Mouse (Mus musculus): ENCODE results near the gene Fam49a.
"Not testable (repeated sequence)": the region's sequence is repeated elsewhere in the genome, so short reads cannot be mapped to it uniquely, and the experiment has no call there.

Gene Fam49a

DNA sequence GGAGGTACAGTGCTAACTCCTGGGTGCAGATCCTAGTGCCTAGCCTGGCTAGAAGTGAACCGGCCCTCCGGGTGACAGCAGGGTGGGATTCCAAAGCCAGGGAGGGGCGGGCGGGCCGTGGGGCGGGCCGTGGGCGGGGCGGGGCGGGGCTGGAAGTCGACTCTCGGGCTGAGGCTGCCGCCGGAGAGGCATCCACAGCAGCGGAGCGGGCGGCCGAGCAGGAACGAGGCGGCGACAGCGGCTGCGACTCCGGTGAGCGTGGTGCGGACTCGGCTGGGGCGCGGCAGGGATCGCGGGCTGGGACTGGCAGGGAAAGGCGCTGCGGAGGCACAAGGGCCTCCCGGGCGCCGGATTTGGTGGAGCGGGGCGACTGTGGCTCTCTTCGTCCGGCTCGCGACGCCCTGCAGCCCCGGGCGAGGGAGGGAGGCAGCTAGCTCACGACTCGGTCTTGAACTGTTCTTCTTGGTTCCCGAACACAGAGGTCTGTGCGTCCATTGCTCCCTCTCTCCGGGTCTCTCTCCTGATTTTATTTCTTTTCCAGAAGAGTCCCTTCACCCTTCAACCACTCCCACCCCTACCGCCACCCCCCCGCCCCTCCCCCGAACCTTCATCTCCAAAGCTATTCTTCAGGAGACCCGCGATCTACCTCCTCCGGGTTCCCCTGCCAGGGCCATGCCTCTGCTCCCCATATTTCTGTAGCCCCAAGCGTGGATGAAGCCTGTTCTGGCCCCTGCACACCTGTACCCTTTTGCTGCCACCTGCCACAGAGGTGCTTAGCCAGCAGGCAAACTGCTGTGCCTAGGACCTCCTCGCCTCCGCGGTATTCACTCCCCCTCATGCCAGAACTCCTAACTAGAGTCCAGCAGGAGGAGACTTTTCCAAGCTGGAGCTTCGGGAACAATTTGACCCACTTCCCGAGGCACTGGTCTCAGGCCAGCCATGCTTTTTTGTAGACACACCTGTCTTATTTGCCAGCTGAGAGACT, at the start of gene Fam49a:
TSS of gene Fam49a (plus strand) at position 153 of the 985 bp plus-strand sequence.
- in situ Hi-C loops (cut with MboI) = no loop called here

DNA sequence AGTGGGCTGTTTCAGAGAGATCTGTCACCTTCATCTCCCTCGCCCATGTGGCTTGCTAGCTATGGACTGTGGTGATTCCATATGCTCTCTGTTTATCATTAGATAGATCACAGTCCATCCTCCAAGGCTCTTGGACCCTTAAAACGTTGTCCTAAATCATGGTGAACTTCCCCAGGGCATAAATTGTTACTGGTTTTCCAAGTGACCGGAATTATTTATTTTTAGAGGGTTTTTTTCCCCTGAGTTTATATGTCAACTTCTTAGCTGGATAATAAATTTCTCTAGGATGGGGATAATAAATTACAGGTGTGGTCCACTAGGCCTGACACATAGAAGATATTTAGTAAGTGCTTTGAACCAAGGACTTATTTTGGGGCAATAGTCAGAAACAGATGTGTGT, 48.4 kb upstream of the Fam49a start:
- in situ Hi-C loops (cut with MboI) = no loop called here

DNA sequence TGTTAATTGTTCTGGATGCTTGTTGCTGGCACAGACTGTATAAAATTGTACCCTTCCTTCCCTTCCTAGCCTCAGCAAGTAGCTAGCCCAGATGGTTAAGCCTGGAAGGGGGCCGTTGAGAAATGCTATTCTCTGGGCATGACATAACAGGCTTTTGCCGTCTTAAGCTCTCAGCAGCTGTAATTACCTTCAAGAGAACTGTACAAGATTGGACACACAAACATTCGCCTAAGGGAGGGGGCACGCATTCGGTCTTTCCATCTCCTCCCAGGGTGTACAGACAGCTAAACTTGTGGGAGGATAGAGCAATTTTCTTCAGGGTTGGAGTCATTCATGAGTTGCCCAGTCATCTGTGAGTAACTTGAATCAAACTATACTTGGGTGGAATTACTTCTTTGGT, 43.0 kb upstream of the Fam49a start:
- in situ Hi-C loops (cut with MboI) = no loop called here

DNA sequence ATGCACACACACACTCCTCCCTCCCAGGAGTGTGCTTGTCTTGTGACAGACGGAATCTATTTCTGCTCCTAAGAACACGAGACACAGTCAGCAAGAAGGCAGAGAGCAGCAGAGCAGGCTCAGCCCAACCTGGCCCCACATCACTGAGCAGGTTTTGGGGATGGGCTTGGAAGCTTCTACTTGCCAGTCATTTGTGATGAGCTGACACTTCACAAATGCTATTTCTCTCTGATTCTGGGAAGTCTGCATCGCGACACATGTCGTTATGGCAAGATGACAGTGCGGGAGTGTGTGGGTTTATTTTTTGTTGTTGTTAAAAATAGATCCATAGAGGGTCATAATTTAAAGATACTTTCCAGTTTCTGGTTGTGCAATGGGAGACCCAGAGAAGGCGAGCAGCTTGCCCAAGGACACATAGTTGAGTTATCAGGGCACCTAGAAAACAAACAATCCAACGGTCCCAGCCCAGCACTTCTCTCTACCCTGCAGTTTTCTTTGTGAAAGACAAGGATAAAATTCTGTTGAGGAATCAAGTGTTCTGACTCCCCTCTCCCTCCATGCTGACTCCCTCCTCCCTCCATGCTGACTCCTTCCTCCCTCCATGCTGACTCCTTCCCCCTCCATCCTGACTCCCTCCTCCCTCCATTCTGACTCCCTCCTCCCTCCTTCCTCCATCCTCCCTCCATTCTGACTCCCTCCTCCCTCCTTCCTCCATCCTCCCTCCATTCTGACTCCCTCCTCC, 41.0 kb upstream of the Fam49a start:
- in situ Hi-C loops (cut with MboI) = no loop called here

DNA sequence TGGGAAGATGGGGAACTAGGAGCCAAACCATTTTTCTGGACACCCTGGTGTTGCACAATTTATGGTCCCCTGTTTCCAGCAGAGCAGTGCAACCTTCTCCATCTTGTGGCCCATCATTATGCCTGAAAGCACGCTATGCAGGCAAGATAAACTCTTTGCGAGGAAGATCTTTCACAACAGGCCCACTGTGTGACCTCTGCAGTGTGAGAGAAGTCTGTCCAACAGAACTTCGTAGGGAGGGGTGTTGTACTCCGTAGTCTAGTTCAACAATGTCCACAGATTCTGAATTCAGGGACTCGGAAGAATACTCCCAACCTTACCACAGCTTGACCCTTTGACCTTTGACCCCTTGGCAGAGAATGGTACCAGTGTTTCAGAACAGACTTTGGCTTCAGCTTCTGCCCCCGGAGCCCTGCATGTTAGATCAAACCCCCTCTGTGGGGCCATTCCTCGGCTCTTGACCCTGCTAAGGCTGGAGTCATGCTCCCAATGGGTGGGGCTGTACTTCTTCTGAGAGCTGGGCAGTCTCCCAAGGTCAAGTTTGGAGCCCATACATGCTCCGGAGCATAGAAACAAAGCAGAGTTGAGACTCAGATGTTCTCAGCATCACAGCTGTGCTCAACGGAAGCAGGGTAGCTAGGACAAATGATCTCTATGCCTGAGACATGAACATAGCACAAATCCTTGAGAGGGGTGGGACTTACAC, 39.2 kb upstream of the Fam49a start:
- in situ Hi-C loops (cut with MboI) = no loop called here

DNA sequence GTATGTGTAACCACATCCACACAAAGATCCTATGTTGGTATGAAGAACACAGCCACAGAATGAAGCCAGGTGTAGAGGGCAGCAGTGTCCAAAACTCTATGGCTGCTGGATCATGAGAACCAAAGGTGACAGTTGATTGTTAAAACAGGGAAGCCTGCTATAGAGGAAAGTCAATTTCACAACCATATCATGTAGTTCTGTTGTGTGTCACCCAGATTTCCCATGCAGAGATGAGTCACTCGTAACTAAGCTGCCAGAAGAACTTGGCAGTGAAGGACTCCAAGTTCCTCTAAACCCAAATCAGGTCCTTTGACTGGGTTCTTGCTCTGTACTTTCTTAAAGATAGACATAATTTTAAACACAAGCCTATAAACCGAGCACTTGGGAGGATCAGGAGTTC, 38.6 kb upstream of the Fam49a start:
- in situ Hi-C loops (cut with MboI) = no loop called here

DNA sequence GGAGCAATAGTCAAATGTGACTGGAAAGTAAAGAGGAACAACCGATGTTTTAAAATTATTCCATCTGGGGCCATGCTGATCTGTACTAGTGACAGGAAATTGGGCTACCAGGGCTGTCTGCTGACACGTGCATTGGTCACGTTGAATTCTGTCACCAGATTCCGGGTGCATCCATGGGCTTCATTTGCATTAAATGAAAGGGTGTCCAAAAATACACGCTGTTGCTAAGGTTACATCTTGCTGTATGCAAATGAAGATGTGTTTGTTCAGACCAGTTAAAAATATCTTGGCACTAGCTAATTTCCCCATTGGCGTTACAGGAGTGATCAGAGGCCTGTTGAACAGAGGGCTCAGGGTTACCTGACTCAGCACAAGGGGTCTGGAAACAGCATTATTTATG, 36.2 kb upstream of the Fam49a start:
- in situ Hi-C loops (cut with MboI) = no loop called here

DNA sequence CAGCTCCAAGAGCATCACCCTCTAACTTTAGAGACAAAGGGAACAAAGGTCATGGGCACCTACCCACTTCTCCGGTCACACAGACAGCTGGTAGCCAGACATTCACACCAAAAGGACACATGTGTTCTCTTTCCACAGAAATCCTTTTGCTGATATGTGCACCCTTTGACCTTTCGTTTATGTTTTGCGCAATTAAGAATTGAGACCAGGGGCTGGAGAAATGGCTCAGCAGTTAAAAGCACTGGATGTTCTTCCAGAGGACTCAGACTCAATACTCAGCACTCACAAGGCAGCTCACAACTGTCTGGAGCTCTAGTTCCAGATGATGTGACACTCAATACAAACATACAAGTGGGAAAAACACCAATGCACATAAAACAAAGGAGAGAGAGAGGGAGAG, 34.3 kb upstream of the Fam49a start:
- in situ Hi-C loops (cut with MboI) = no loop called here

DNA sequence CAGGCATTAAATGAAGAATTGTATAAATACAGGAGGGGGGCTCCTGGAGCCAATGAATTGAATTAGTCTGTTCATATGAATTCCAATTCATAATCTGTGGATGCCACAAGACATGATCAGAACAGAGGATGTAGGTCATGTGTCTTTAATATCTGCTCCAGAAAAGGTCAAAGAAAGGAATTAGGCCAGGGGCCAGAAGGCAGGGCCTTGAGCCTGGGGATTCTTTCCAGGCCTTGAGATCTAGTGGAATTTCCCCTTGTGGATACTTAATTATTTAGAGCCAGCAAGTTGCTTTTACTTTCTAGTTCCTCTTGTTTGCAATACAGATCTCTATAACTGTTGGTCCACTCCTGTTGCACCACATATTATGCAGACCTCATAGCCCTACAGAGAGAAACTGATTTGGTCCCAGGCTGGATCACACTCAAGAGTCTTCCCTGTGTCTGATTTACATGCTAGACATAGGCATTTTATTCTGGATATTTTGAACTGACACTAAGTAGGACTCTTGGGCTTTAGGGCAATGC, 31.8 kb upstream of the Fam49a start:
- in situ Hi-C loops (cut with MboI) = no loop called here

DNA sequence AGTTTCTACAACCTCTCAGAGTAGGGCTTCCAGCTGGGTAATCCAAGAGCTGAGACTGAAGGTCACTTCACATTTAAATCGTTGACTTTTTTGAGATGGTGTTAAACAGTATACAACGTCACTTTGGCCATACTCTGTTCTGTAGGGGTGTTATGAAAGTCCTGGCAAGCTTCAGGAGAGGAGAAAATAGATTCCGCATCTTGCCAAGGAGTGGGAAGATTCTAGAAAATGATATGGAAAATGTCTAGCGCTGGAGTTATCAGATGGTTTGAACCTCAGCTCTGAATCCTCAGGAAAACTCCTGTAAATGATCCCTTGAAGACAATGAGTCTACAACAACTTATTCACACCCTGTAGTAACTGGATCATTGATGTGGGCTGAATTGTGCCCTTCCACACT, 29.8 kb upstream of the Fam49a start:
- in situ Hi-C loops (cut with MboI) = no loop called here

DNA sequence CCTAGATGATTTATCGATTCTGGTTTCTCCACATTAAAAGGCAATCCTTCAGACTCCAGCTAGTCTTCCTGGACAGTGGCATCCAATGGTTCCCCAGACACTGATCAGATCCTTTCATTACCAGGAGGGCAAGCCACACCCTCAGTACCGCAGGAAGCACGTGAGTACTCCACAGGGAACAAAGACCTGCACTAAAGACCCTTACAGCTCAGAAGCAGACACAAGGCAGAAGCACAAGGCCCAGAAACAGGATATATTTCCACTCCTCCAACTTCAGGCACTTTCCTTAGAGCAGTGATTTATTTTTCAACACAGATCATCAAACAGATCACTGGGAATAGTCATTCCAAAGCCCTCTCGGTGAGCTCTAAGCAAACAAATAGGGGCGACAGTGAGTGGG, 25.0 kb upstream of the Fam49a start:
- in situ Hi-C loops (cut with MboI) = no loop called here

DNA sequence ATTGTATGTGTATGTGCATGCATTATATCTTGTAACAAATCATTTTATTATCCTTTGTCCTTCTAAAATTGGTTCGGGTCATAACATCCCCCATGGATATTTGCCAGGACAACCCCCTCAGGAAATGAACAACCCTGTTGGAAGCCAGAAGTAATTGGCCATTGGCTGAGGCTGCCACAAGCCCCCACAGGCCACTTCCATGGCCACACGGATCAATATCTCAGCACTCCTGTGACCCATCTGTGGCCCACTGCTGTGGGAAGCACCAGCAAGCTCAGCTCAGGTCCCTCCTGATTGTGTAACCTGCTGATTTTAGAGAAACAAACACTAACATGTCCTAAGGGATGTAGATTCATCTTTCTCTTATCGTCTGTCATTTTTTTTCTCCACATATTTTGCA, 22.4 kb upstream of the Fam49a start:
- in situ Hi-C loops (cut with MboI) = no loop called here

DNA sequence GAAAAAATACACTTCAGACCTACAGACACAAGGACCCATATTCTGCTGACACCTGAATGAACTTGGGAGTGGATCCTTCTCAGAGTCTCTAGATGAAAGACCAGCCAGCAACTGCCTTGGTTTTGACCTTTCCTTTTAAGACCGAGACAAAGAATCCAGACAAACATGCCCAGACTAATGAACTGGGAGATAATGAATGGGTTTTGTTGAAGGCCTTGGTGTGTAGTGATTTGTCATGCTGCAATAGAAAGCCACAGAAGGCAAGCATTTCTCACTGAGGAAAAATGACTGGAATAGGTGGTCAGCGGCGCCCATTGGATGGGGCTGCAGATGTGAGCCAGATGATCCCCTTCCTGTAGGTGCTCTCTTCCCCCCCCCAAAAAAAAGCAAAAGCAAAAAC, 18.8 kb upstream of the Fam49a start:
- in situ Hi-C loops (cut with MboI) = no loop called here

DNA sequence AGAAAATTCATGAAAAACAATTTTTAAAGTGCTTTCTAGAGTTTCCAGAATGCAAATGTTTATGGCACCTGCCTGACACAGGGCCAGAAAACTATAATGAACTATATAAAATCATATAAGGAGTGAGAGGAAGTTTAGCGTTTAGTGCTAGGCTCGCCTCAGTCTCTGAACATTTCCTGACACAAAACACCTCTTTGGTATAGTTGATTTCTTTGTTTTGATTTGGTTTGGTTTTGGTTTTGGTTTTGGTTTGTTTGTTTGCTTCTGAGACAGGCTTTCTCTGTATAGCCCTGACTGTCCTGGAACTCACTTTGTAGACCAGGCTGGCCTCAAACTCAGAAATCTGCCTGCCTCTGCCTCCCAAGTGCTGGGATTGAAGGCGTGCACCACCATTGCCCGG, 14.9 kb upstream of the Fam49a start:
- in situ Hi-C loops (cut with MboI) = not testable (repeated sequence)

DNA sequence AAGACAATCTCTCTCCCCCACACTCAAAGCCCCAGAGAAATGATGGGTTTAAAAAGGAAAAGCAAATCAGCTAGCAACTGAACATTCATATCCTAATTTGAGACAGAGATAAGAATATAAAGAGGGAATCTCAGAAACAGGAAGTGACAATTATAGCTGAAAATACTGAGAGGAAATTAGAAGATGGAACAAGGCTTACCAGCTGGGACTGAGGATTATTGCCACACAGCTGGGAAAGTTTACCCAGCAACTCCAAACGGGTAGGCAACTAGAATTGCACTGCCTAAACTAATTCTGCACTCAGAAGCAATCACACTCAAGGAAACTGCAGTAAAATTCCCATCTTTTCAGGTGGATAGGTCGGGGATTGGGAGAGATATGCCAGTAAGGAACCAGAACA, 12.4 kb upstream of the Fam49a start:
- in situ Hi-C loops (cut with MboI) = no loop called here

DNA sequence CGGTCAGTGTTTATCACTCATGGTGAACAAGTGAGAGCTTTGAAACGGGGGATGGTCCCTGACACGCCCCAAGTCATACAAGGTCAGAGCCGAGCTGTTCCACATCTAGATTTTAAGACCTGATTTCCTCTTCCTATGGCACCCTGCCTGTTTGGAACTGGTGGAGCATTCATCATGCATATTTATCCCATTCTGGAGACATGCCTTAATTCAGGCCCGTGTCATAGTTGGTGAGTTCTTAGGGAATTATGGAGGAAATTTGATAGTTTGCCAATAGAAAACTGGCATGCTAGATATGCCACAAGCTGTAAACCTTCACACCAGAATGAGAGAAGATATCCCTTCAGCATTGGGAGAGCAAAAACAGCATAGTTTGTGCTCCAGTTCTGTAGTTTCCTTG, 8.4 kb upstream of the Fam49a start:
- in situ Hi-C loops (cut with MboI) = no loop called here

DNA sequence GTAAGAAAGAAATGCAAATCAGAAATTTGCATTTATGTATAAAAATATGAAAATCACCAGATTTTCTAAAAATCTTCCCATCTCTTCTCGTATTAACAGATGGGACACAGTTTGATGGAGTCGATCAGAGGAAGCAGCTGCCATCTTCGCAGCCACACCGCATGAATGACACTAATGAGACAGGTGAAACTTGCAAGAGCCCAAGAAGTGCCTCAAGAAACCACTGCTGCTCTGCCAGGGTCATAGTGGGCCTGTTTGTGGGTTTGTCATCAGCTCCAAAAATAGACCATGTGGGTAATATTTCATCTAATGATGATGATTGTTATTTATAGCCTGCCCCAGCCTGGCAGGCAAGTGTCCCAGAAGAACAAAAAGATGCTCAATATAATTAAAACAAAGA, 7.8 kb upstream of the Fam49a start:
- in situ Hi-C loops (cut with MboI) = no loop called here

DNA sequence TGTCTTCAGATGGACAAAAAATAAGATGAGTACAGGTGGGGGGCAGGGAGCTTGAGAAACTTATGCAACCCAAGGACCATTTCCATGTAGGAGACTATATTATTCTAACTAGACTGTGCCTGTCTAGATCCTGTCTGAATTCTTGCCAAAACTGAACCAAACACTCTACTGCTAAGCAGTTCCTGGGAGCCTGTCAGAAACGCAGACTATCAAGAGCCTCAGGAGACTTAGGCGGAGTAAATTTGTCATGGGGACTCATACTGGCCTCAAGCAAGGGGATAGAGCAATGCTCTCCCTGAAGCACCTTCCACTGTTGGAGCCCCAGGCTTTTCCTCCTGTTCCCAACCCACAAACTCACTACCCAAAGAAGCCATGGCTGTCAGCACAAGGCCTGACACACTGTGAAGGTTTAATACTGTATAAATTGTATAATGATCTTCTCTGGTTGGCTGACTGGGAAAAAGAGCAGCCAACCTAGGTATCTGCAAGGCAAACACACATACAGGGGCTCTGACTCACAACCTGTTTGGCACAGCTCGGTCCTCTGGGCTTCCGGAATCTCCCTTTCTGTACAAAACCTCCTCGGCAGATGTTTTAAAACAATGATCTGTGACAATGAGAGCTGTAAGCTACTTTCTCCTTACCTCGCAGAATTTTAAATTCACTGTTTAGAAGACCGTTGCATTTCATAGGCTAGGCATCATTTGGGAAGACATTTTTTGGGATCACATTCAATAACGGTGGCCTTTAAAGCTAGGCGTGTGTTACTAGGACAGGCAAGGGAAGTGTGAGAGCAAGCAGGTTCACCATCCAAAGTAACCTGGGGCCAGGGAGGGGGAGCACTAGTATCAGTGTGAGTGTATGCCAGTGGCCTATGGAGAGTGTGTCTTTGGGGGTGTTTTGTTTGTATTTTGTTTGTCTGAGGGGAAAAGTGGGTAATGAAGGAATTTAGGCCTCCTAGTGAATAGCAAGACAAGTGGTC, 669 bp upstream of the Fam49a start:
- in situ Hi-C loops (cut with MboI) = no loop called here

DNA sequence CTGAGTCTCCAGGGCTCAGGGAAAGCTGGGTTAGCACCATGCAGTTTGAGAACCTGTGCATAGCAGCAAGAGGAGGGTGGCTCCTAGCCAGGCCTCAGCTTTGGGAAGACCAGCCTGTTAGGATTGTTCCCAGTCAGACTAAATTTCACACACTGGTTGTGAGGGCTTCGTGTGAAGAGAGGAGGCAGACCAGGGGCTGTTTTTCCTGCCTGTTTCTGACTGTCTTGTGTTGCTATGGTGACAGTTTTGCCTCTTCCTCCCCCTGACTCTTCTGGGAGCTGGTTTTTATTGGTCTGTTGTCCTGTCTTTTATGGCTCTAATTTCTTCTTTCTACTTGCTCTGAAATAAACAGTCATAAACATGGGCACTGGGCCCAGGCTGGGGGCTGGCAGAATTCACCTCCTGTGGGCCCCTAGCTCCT, 1.4 kb downstream of the Fam49a start:
- in situ Hi-C loops (cut with MboI) = no loop called here

DNA sequence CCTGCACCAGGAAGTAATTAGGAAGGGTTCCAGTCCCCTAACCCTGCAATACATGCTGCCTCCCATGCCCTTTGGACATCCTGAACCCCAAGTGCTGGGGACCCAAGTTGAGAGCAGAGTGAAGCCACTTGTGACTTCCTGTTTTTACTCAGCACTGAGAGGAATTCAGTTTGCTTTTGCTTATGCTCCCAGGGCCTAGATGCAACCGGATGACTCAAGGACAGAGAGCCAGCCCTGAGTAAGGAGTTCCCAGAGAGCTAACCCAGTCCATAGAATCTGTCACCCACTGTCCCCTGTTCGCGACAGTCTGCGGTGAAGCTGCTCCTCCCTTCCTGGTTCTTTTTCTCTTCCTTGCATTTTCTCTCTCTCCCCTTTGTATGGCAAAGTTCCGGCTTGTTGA, 2.2 kb downstream of the Fam49a start:
- in situ Hi-C loops (cut with MboI) = no loop called here

DNA sequence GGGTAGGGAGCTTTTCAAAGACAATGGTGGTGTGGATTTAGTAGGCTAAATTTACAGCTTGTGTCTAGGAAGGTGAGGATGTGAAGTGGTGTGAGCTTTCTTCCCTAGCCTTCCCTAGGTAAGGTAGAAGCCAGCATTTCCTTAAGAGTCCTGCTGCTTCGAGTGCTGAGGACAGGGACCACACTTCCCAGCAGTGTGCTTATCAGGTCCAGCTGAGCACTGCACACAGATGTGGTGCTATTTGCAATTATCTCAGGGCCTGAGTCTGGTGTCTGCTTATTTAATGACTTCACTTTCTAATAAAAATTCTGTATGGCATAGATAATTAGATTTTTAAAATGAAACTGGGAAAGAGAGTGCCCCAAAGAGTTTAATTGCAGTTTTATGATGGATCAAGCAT, 4.6 kb downstream of the Fam49a start:
- in situ Hi-C loops (cut with MboI) = no loop called here
